Mouse (Mus musculus) kidney, embryonic 16.5 days (tissue): ENCODE results near the gene Inip. TPM values are rescaled to one million over a fixed set of nuclear protein-coding genes. Genes with fewer than 3 reads are reported as not detected.

Experiments used
- ATAC-seq: fragments of 200-750 bp; cut with Nextera tagmentation; 2 replicates; pipeline ENCODE4 v1.8.0; 2017; ENCODE audit warnings: moderate TSS enrichment; ENCODE audit not compliant: low FRiP score, low TSS enrichment
- H3K27ac ChIP-seq: fragments of 300-500 bp; sonication (generic); 2 replicates; pipeline ENCODE4 v1.5.1; 2014; ENCODE audit warnings: low read length
- H3K27me3 ChIP-seq: fragments of 300-500 bp; sonication (generic); 2 replicates; pipeline ENCODE4 v1.6.1; 2014; ENCODE audit warnings: low read length, control low read depth, mixed read lengths; ENCODE audit not compliant: insufficient read depth
- H3K36me3 ChIP-seq: fragments of 300-500 bp; sonication (generic); 2 replicates; pipeline ENCODE4 v1.6.1; 2014; ENCODE audit warnings: low read length, control low read depth, mixed read lengths; ENCODE audit not compliant: insufficient read depth
- H3K4me1 ChIP-seq: fragments of 300-500 bp; sonication (generic); 2 replicates; pipeline ENCODE4 v1.6.1; 2014; ENCODE audit warnings: low read length, control low read depth, mixed read lengths; ENCODE audit not compliant: insufficient read depth
- H3K4me2 ChIP-seq: fragments of 300-500 bp; sonication (generic); replicated peaks from 2 replicates; pipeline ENCODE4 v1.6.1; 2014; ENCODE audit warnings: low read depth, low read length
- H3K4me3 ChIP-seq: fragments of 300-500 bp; sonication (generic); 2 replicates; pipeline ENCODE4 v1.5.1; 2014; ENCODE audit warnings: mild to moderate bottlenecking, low read length
- H3K9ac ChIP-seq: fragments of 300-500 bp; sonication (generic); replicated peaks from 2 replicates; pipeline ENCODE4 v1.6.1; 2014; ENCODE audit warnings: low read length
- H3K9me3 ChIP-seq: fragments of 300-500 bp; sonication (generic); 2 replicates; pipeline ENCODE4 v1.6.1; 2016; ENCODE audit warnings: low read length, control low read depth
- whole genome bisulfite sequencing: fragments of 180-500 bp; shearing (Covaris S2); extraction: QIAGEN DNeasy Blood & Tissue Kit; methylation state at CpG from one replicate; pipeline ENCODE4 v1.1.7; 2014; 5-methylcytosine and 5-hydroxymethylcytosine counted together
- polyA plus RNA-seq: library from polyadenylated mRNA; unstranded; fragments of >200 nt; fragmentation: Nextera tagmentation; extraction: Ambion mirVana; gene quantifications from 2 replicates; pipeline ENCODE4 v1.2.1, GENCODE M21; 2015

Gene Inip
- polyA plus RNA-seq, 1 experiment from 2014 or later = 57.1 TPM

DNA sequence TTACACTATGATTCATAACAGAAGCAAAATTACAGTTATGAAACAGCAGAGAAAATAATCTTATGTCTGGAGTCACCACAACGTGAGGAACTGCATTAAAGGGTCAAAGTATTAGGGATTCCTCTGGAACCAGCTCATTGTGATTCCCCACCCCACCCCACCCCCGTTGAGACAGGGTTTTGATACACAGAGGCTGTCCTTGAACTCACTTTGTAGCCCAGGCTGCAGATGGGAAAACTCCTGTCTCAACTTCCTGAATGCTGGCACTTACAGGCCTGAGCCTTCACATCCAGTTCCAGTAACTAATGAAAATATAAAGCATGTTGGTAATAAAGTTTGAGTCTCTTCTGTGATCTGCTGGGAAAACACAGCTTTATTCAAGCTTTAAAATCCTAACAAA lies 16.0 kb downstream of the Inip start:
- ATAC-seq = no peak

DNA sequence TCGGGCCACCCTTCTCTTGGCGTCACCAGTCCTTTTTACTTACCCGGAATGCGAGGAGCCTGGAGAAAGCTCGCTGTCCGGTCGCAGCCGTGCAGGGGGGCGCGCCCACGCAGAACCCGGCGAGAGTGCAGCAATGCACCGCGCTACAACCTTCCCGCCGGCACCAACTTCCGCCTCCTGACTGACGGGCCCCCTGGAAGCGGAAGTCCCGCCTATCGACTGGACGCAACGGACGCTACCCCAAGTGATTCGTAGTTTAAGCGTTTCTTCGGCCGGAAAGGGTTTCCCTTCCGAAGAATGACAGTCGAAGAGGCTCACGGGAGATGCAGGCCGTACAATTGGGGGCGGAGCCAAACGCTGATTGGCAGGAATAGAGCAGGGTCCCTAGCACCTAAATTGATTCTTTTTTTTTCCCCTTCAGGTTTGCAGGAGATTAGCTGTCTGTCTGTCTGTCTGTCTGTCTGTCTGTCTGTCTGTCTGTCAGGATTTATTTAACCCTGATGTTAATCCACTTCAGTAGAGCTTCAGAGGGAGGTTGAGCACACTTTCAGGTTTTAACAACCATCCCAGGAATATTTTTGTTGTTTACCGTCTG lies 17.6 kb downstream of the Inip start:
- peak overlapping the region; percentile 94 for H3K4me3 ChIP-seq
- peak overlapping the region; percentile 85 for H3K9ac ChIP-seq
- peaks cover 7% of the 10 kb centered on the region for H3K4me1 ChIP-seq
- peak; percentile 98 for ATAC-seq
- peak overlapping the region; percentile 82 for H3K27ac ChIP-seq
- WGBS = 1% methylated on average over 36 of the region's 36 CpGs
- no peaks in the 10 kb centered on the region for H3K27me3 ChIP-seq
- no peaks in the 10 kb centered on the region for H3K36me3 ChIP-seq
- H3K4me2 ChIP-seq = peak overlapping the region; percentile 91
- H3K9me3 ChIP-seq = no peaks in the 10 kb centered on the region

More for the DNA sequence above, 16.0 kb downstream of the Inip start:
- no peak overlapping the region for H3K9ac ChIP-seq
- no peak overlapping the region for H3K27ac ChIP-seq
- H3K9me3 ChIP-seq = no peaks in the 10 kb centered on the region
- H3K27me3 ChIP-seq = no peaks in the 10 kb centered on the region
- no peak overlapping the region for H3K4me2 ChIP-seq
- 27% methylated on average over 2 of the region's 2 CpGs for WGBS
- peaks cover 7% of the 10 kb centered on the region for H3K4me1 ChIP-seq
- H3K36me3 ChIP-seq = no peaks in the 10 kb centered on the region
- no peak overlapping the region for H3K4me3 ChIP-seq

DNA sequence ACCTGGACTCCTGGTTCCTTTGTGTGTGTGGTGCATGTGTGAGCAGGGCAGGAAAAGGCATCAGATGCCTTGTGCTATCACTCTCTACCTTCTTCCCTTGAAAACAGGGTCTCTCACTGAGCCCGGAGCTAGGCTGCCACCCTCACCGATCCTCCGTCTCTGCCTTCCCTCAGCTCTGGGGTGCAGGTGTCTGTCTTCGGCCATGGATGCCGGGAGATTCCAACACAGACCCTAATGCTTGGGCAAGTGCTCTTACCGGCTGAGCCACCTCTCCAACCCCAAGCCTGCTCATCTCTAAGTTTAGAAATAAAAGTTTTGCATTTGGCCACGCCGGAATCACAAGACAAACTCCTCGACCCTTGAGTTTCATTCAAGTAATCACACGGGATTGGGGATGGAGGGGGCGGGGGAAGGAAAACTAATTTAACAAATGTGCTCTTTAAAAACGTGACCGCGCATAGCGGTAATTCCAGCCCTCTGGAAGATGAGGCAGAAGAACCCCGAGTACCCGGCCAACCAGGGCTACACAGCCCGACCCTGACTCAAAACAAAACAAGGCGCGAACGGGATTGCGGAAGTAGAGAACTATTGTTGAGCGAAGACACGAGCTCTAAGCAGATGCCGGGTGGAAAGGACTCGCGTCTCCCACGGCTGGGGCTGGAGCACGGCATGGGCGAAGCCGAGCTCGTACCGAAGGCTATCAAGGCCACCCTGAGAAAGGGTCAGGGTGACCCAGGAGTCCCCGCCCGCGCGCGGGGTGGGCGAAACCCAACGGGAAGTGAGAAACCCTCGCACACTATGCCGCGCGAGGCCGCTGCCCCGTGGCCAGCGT lies 18.3 kb downstream of the Inip start:
- peak; percentile 65 for ATAC-seq
- H3K4me2 ChIP-seq = peak overlapping the region; percentile 91
- H3K9ac ChIP-seq = peak overlapping the region; percentile 85
- no peaks in the 10 kb centered on the region for H3K27me3 ChIP-seq
- no peaks in the 10 kb centered on the region for H3K36me3 ChIP-seq
- no peaks in the 10 kb centered on the region for H3K9me3 ChIP-seq
- H3K4me1 ChIP-seq = peaks cover 7% of the 10 kb centered on the region
- WGBS = under 1% methylated on average over 47 of the region's 47 CpGs
- H3K27ac ChIP-seq = peak overlapping the region; percentile 82
- H3K4me3 ChIP-seq = peak overlapping the region; percentile 94

DNA sequence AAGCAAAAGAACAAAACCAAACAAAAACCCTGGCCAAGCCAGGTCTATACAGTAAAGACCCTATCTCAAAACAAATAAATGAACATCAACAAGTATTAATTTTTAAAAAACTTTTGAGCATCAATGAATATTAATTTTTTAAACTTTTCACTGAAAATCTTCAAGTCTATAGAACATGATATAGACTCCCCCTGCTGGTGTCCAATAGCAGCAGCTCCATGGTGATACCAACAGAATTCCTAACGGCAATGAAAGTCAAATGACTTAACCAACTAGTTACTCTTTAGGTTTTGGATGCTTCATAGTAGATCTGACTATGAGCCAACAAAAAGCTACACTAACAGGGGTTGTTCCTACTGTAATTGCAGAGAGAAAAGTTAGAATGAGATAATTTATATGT lies 20.8 kb downstream of the Inip start:
- Histone ChIP-seq H3K4me1 (peaks cover 7% of the 10 kb centered on the region), H3K4me2 (no peak overlapping the region), H3K36me3 (no peaks in the 10 kb centered on the region), H3K27me3 (no peaks in the 10 kb centered on the region), H3K9ac (no peak overlapping the region), H3K4me3 (no peak overlapping the region), H3K27ac (no peak overlapping the region), H3K9me3 (no peaks in the 10 kb centered on the region)
- WGBS = 10% methylated on average over 1 of the region's 1 CpGs
- no peak for ATAC-seq

DNA sequence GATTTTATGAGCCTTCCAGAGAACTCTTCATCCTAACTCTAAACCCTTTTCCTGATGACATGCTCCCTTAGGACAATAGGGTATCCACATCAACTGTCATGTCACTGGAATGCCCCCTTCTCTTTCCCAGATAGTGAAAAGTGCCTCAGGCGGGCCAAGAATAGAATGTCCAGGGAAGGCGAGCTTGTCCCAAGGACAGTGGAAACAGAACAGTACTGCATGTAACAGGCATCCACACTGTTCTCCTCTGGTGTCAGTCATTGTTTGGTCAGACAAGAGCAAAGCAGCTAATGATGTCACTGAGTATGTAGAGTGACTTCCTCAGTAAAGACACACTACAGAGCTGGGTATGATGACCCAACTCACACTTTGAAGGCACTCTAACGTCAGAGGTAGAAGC lies 23.6 kb downstream of the Inip start:
- Histone ChIP-seq H3K4me1 (peaks cover 7% of the 10 kb centered on the region), H3K9me3 (no peaks in the 10 kb centered on the region), H3K27me3 (no peaks in the 10 kb centered on the region), H3K36me3 (peaks cover 8% of the 10 kb centered on the region), H3K9ac (no peak overlapping the region), H3K4me3 (no peak overlapping the region), H3K27ac (no peak overlapping the region), H3K4me2 (no peak overlapping the region)
- WGBS = 78% methylated on average over 3 of the region's 3 CpGs
- ATAC-seq = no peak

DNA sequence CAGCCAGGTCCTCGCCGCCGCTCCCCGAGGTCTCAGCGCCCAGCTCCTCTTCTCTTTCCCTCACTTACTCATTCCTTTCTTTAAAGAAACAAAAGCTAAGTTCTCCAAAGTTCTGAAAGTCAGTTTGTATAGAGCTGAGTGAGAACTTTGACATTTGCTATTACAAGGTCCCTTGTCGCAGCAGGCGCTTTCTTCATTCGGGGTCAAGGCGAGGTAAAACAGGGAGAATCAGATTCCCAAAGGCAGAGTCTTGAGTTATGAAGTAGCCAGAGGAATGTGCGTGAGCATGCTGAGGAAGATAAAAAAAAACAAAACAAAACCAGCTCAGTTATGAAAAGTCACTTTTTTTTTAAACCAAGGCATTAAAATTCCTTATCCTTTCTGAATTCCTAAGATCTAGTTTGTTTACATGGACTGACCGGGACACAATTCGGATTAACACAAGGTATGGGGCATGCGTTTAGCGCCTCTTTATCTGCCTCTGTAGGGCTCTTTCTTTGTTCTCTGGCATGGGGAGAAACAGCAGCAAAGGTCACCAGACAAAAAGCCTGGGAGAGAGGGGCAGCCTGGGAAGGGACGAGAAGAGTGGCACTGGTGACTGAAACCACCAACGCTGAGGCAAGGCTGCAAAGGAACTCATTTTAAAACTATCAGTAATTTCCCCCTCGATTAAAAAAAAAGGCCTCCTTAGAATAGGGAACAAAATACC lies 29.1 kb downstream of the Inip start:
- H3K4me3 ChIP-seq = no peak overlapping the region
- peaks cover 31% of the 10 kb centered on the region for H3K36me3 ChIP-seq
- ATAC-seq = no peak
- 88% methylated on average over 17 of the region's 17 CpGs for WGBS
- H3K9me3 ChIP-seq = no peaks in the 10 kb centered on the region
- no peak overlapping the region for H3K9ac ChIP-seq
- no peaks in the 10 kb centered on the region for H3K4me1 ChIP-seq
- H3K27me3 ChIP-seq = no peaks in the 10 kb centered on the region
- no peak overlapping the region for H3K4me2 ChIP-seq
- H3K27ac ChIP-seq = no peak overlapping the region

DNA sequence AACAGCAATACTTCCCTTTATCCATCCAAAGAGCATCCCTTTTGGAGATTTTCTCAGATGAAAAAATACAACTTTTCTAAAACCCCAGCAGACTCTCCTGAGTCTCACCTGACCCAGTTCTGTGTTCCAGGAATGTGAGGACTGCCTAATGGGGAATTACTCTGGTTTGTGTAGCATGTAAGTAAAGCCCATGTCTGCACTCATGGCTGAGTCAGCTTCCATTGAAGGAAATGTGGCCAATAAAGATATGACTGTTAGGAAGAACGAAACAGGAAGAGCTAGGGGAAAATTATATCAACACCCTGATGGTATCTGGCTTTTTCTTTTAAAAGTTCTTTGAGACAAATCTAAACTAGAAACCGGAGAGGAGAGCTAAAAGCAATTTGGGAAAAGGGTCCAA lies 33.7 kb downstream of the Inip start:
- Histone ChIP-seq H3K9ac (no peak overlapping the region), H3K4me1 (peaks cover 12% of the 10 kb centered on the region), H3K4me3 (no peak overlapping the region), H3K4me2 (no peak overlapping the region), H3K27me3 (no peaks in the 10 kb centered on the region), H3K36me3 (peaks cover 22% of the 10 kb centered on the region), H3K9me3 (no peaks in the 10 kb centered on the region), H3K27ac (no peak overlapping the region)
- 81% methylated on average over 2 of the region's 2 CpGs for WGBS
- no peak for ATAC-seq

DNA sequence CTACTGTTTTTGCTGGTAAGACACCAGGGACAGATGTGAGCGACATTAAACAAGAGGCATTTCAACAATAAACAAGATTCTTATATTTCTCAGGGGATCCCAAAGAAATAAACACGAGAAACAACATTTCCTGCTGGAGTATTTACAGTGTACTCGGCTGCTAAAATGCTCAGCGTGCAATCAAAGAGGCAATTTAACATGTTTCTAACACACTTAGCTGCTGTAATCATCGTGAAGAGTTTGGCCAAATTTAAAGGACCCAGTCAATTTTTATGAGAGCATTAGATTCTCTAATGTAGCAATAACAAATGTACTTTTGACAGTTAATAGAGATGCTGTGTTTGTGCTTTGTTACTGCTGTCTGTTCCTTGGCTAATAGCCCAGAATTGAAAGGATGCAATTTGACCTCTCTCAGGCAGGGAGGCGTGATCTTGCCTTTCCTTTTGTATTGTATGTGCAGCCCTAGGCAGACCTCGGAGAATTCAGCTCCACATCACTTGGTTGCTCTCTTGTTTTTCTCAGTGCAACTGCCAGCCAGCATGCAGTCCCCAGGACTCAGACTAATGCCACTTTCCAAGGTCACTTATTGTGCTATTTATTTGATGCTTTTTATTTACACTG lies 35.9 kb downstream of the Inip start:
- Histone ChIP-seq H3K4me3 (no peak overlapping the region), H3K27ac (peak overlapping the region; percentile 75), H3K9ac (no peak overlapping the region; the same call in 1 of the 2 replicates), H3K4me1 (peaks cover 20% of the 10 kb centered on the region), H3K9me3 (no peaks in the 10 kb centered on the region), H3K36me3 (peaks cover 9% of the 10 kb centered on the region), H3K4me2 (peak overlapping the region; percentile 39), H3K27me3 (no peaks in the 10 kb centered on the region)
- WGBS = 26% methylated on average over 7 of the region's 7 CpGs
- peak; percentile 52; the same call in 1 of the 2 replicates for ATAC-seq

DNA sequence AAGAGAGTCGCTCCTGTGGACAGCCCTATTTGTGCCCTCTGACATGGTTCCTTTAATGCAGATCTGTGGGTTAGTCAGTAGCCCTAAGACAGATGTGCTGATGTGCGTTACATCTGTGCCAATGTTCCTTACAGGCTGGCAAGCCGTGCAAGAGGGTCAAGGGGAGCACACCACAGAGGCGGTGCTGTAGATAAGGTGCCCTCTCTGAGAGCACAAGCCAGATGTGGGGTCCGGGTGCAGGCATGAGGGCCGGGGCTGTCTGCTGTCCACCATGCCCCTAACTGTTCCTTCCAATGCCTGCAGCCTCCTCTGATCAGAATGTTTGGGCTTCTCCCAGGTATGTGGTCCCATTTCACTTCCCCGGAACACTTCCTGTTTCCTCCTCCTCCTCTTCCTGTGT lies 36.4 kb downstream of the Inip start:
- Histone ChIP-seq H3K27ac (peak overlapping the region; percentile 75), H3K9me3 (no peaks in the 10 kb centered on the region), H3K4me2 (peak overlapping the region; percentile 39), H3K27me3 (no peaks in the 10 kb centered on the region), H3K4me3 (no peak overlapping the region), H3K36me3 (peaks cover 3% of the 10 kb centered on the region; the same call in 1 of the 2 replicates), H3K4me1 (peaks cover 23% of the 10 kb centered on the region), H3K9ac (no peak overlapping the region)
- no peak; the same call in 1 of the 2 replicates for ATAC-seq
- 55% methylated on average over 7 of the region's 7 CpGs for WGBS
